Mouse (Mus musculus) skeletal muscle tissue, adult 2 months (tissue): ENCODE measurements at regions not wholly inside any gene's neighbourhood (a gene's known extent, or its start where the extent isn't known, plus 50 kb on each side); places are given as distances from the start of the nearest gene placed in this dataset.
"Not testable (repeated sequence)": the region's sequence is repeated elsewhere in the genome, so short reads cannot be mapped to it uniquely, and the experiment has no call there.

Experiments used
- DNase-seq: peaks from one replicate; pipeline ENCODE4 v3.0.0-alpha.2; 2012; ENCODE audit warnings: low read depth, low spot score

GRCm38 (mm10) chrX:19903962-19904930 is 155.1 kb upstream of the Chst7 start:
- peak; percentile 2 for DNase-seq

- DNase-seq: no peak
Observed at GRCm38 (mm10) chrX:19906646-19907371, 152.6 kb upstream of the Chst7 start.

GRCm38 (mm10) chrX:19917001-19917400 is 142.4 kb upstream of the Chst7 start:
- DNase-seq: no peak

GRCm38 (mm10) chrX:19929376-19929775 is 130.0 kb upstream of the Chst7 start:
- not testable (repeated sequence) for DNase-seq

- DNase-seq: no peak
Observed at GRCm38 (mm10) chrX:19929866-19930265, 129.5 kb upstream of the Chst7 start.

- no peak for DNase-seq
Observed at GRCm38 (mm10) chrX:19943305-19943704, 116.1 kb upstream of the Chst7 start.
